ENCODE assay signal across 15 mouse cellular contexts in the genomic region with DNA sequence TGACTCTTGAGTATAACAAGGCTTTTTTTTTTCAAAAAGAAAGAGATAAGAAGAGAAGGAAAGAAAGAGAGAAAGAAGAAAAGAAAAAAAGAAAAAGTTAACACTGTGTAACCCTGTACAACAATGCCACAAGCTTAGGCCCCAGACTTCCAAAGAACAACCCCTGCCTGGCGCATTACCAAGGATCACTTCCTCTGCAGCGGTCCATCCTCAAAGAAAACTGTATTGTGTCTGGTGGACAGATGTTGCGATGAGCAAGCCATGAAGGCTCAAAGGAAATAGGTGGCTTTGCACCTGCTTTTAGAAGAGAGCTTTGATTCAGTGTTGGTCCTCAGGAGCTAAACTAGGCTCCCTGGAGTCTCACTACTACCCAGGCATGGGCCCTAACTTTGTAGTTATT.
"Had no signal": no experiment of that assay in that cellular context is flagged by ENCODE, and none has a peak within 500 bp of the region (broad histone marks: within the 10 kb centered on the region; RNA-seq: fewer than 3 reads in every experiment).

No protein-coding gene starts in this region.

- H3K4me3 ChIP-seq: left cerebral cortex, adult 2 months; limb, embryonic 15.5 days; liver, embryonic 12.5 days; midbrain, embryonic 12.5 days; neural tube, embryonic 13.5 days; stomach, embryonic 15.5 days had no signal

- H3K4me1 ChIP-seq: liver, embryonic 12.5 days; midbrain, embryonic 12.5 days had no signal

- H3K9me3 ChIP-seq: limb, embryonic 15.5 days; liver, embryonic 12.5 days; neural tube, embryonic 13.5 days; stomach, embryonic 15.5 days had no signal

- H3K27ac ChIP-seq: left cerebral cortex, adult 2 months; limb, embryonic 15.5 days; liver, embryonic 12.5 days; midbrain, embryonic 12.5 days; neural tube, embryonic 13.5 days; stomach, embryonic 15.5 days had no signal

- ATAC-seq: inflammation-experienced regulatory T-cells, adult 6 months; intestine, postnatal 0 days; liver, embryonic 12.5 days; midbrain, embryonic 16.5 days had no signal

- H3K9ac ChIP-seq: limb, embryonic 15.5 days; liver, embryonic 12.5 days; lung, embryonic 14.5 days; midbrain, embryonic 12.5 days; neural tube, embryonic 13.5 days; stomach, embryonic 15.5 days had no signal

- H3K36me3 ChIP-seq: limb, embryonic 15.5 days; liver, embryonic 12.5 days; midbrain, embryonic 12.5 days; neural tube, embryonic 13.5 days; stomach, embryonic 15.5 days had no signal

- H3K27me3 ChIP-seq: limb, embryonic 15.5 days; liver, embryonic 12.5 days; midbrain, embryonic 12.5 days; neural tube, embryonic 13.5 days; stomach, embryonic 15.5 days had no signal

- H3K4me2 ChIP-seq: limb, embryonic 15.5 days; liver, embryonic 12.5 days; lung, embryonic 14.5 days; midbrain, embryonic 12.5 days; neural tube, embryonic 13.5 days; stomach, embryonic 15.5 days had no signal

- DNase-seq: lung, embryonic 14.5 days; lung, postnatal 14 days; retina, postnatal 1 day; right cerebral cortex, postnatal 14 days; thymus, adult 2 months; thymus, postnatal 25 days had no signal
